Mouse (Mus musculus): ENCODE data around the gene Ano3. TPM values are rescaled to one million over a fixed set of nuclear protein-coding genes. Genes with fewer than 3 reads are reported as not detected.
"Not testable (repeated sequence)": the region's sequence is repeated elsewhere in the genome, so short reads cannot be mapped to it uniquely, and the experiment has no call there.

Gene Ano3
- 100 to 1,000 TPM in 2 of 4 experiments, 10 to 100 TPM in 2; 87.5 to 103 (median 95.5) TPM for total RNA-seq (2022)

DNA sequence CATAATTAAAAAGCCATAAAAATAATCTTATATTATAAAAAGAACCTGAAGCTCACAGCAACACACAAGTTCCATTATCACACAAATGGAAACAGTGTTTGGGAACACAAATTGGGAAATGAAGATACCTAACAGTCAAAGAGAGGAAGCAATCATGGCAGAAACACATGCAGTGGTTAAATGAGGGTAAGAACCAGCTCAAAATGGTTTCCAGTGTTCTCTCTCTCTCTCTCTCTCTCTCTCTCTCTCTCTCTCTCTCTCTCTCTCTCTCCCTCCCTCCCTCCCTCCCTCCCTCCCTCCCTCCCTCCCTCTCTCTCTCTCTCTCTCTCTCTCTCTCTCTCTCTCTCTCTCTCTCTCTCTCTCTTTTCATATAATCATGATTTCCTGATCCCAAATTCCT is at the start of gene Ano3:
Gene Ano3, minus strand, starts transcription at position 101 of the 400 bp plus-strand sequence.
- not testable (repeated sequence) for DNase-seq (ENCODE audit: low spot score in 2 of 2)

GRCm38 (mm10) chr2:110990071-110990470 is 39.3 kb upstream of the Ano3 start:
- DNase-seq (ENCODE audit: low spot score in 2 of 2), result no peak

GRCm38 (mm10) chr2:110989539-110989938 is 38.8 kb upstream of the Ano3 start:
- DNase-seq (ENCODE audit: low spot score in 2 of 2), result no peak

GRCm38 (mm10) chr2:110985853-110986271 is 35.1 kb upstream of the Ano3 start:
- peak in 1 of 2 experiments; percentile 22 for DNase-seq (ENCODE audit: low spot score in 2 of 2)

GRCm38 (mm10) chr2:110981733-110982132 is 31.0 kb upstream of the Ano3 start:
- DNase-seq (ENCODE audit: low spot score in 2 of 2), result no peak

DNA sequence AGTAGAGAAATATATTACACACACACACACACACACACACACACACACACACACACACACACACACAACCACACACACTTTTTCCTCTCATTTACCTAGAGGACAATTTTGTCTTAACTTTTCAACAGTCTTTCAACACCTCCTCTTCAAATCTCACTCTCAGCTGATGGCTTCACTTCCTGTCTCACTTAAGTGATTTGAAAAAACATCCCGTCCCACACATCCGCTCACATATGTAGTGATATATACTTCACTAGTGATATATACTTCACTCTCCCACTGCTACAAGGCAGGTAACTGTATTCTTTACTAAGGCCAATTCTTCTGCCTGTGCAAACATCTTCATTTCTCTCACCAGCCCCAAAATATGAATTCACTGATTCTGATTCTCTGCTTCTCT is 28.9 kb upstream of the Ano3 start:
- no peak for DNase-seq (ENCODE audit: low spot score in 2 of 2)

GRCm38 (mm10) chr2:110976871-110977270 is 26.1 kb upstream of the Ano3 start:
- DNase-seq (ENCODE audit: low spot score in 2 of 2), result no peak

DNA sequence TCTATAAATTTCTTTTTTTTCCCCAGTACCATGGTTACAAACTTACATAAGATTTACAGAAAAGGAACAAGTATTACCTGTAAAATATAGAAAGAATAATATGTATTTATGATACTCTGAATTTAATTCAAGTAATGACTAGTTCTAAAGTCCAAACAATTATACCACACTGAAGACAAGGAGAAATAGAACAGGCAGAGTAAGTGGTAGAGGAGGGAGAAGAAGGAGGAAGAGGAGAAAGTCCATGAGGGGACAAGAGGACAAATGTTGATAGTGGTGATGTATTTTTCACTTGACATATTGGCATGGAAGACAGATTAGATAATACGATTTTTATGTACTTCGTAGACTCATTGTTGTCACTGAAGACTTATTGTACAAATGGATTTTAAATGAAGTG is 19.4 kb upstream of the Ano3 start:
- DNase-seq (ENCODE audit: low spot score in 2 of 2), result no peak

DNA sequence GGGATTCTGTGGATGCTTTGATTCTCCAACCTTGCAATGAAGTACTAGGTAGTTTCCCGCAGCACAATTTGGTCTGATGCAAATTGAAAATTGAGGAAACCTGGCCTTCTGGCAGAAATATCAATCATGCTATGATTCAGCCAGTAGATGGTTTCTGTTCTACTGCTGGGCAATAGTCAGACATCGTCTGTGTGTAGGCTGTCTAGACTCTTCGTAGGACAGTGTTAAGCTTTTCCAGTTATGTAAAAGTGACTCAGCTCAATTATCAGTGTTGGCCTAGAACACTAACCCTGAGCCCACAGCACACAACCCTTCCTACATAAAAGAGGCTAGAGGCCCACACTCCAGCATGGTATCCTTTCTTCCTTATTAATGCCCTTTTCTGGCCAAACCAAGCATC is 14.7 kb upstream of the Ano3 start:
- no peak for DNase-seq (ENCODE audit: low spot score in 2 of 2)

GRCm38 (mm10) chr2:110950432-110950803 is 305 bp downstream of the Ano3 start:
- DNase-seq (ENCODE audit: low spot score in 2 of 2), result no peak

GRCm38 (mm10) chr2:110949679-110950431 is 868 bp downstream of the Ano3 start:
- DNase-seq (ENCODE audit: low spot score in 2 of 2), result peak; percentile 42 to 75

GRCm38 (mm10) chr2:110945171-110945570 is 5.6 kb downstream of the Ano3 start:
- no peak for DNase-seq (ENCODE audit: low spot score in 2 of 2)

DNA sequence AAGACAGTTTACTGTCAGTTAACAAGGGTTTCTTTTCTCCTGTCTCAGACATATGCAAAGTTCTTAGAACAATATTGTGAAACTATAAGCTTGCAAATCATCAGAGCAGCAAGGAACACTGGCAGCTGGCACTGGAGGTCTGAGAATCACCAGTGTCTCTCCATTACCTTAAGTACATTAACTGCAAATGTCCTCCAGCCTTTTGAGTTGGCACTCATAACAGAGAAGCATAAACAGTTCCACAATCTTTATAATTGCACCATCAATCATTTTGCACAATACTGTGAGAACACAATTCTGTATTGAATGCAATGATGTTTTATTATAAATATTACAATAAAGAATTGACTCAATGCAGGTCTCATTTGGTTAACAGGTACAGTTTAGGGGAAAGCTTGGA is 15.0 kb downstream of the Ano3 start:
- DNase-seq (ENCODE audit: low spot score in 2 of 2), result no peak

DNA sequence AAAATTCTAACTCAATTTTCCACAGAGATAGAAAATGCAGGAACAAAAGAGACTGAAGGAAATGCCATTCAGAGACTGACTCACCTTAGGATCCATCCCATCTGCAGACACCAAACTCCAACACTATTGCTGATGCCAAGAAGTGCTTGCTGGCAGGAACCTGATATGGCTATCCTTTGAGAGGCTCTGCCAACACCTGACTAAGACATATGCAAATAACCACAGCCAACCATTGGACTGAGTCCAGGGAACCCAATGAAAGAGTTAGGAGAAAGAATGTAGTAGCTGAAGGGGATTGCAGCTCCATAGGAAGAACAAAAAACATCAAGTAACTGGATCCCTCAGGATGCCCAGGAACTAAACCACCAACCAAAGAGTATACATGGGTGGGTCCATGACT is 21.6 kb downstream of the Ano3 start:
- DNase-seq (ENCODE audit: low spot score in 2 of 2), result peak in 1 of 2 experiments; percentile 69

DNA sequence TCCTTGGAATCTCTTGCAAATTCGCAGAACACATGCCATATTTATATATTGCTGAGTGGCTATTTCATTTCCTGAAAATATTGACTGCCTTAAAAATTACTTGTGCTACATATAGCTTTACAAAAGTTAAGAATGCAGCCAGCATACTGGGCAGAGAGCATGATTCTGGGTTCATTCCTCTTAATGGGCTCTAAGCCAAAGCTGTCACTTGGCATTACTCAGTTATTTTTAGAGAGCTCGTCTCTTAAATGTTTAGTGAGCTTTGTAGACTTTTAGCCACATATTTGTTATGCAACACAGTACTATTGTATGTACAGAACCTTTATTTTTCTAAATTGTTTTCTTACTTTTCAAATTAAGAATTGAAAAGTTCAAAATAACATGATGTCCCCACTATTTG is 41.2 kb downstream of the Ano3 start:
- no peak for DNase-seq (ENCODE audit: low spot score in 2 of 2)

DNA sequence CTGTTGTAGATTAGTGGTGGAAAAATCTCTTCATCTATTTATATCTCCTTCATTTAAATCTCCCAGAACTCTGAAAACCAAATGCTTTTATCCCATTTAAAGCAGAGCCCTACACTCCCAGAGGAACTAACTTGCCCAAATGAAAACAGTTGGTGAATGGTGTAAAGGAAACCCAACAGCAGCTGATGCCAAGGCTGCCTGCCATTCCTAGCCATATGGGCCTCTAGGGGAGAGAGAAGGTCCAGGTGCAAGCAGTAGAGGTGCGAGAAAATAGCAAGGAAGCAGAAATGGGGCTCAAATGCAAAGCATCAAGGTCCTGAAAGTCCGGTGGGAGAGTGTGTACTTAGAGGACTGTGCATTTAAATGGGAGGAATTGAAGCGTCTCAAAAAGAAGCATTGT is 44.2 kb downstream of the Ano3 start:
- DNase-seq (ENCODE audit: low spot score in 2 of 2), result no peak

GRCm38 (mm10) chr2:110896477-110897270 is 54.0 kb downstream of the Ano3 start:
- no peak for DNase-seq (ENCODE audit: low spot score in 2 of 2)

DNA sequence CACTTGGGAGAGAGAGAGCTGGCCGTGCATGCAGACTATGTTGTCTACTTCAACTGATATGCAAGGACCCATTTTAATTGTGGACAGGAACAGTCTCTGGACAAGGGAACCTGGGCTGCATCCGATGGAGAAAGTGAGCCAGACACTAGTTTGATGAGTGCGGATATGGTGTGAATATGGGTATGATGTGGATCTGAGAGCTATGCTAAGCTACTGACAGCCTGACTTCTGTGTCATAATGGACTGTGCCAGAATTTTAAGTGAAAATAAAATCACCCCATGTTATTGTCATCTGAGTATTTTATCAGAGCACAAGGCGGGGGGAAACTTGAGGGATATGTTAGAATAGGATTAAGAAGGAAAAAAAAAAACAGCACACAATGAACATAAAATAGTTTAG is 79.1 kb downstream of the Ano3 start:
- DNase-seq (ENCODE audit: low spot score in 2 of 2), result no peak

- DNase-seq (ENCODE audit: low spot score in 2 of 2), result no peak
Observed at GRCm38 (mm10) chr2:110865584-110865983, 85.1 kb downstream of the Ano3 start.

DNA sequence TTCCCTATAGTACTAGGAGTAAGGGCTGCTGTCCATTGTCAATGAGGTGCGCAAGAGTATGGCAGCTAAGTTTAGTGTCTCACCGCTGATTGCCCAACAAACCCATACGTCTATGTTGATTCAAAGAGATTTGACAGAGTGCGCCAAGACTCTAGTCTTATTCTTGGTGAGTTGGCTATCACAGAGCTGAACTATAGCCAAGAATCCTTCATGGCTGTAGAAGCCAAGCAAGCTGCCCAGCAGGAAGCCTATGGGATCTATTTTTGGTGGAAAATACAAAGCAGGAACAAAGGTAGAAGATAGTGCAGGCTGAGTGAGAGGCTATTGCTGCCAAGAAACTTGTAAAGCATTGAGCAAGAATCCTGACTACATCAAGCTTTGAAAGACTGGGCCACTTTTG is 87.3 kb downstream of the Ano3 start:
- DNase-seq (ENCODE audit: low spot score in 2 of 2), result no peak

DNA sequence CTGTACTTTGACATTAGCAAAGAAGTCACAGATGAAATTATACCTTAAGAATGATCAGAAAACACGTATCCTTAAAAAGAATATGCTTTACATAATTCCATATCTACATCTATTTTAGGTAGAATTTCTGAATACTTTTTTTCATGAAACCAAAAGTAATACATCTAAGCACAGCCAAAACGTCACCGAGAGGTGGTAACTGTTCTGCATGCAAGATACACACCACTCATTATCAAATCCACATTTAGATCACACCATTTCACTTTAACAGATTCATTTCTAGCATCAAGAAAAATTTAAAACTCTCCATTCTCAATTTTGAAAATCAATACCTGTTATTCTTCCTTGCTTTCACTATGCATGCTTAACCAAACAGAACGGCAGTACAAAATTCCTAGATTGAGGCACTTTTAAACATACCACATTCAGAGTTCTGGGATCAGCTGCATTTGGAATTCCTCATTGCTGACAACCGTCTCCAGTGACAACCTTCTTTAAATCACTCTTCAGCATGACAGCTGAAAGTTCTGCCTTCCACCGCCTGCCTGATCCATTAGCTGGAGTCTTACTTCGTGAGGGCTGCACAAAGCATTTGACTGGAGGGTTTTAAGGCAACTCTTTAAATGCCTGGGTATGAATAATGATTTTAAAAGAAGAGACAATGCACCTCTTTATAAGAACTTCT is 111.0 kb downstream of the Ano3 start:
- no peak for DNase-seq (ENCODE audit: low spot score in 2 of 2)

DNA sequence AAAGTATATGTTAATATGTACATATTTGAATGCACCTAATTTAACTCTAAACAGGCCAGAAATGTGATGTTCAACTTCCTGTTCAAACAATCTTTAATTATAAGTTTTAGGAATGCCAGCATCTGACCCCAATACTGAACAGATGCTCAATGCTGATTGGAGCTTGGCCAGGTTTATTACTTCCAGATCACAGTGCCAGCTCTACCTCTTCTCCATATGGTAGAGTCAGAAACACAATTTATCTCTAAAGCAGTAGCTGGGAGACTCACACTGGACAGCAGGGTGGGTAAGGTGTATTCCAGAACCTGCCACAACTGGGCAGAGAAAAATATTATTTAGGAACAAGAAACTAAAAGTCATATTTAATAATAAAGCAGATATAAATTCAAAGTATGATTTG is 134.5 kb downstream of the Ano3 start:
- DNase-seq (ENCODE audit: low spot score in 2 of 2), result no peak
